Mouse (Mus musculus): ENCODE measurements around the gene Tectb. TPM values are rescaled to one million over a fixed set of nuclear protein-coding genes. Genes with fewer than 3 reads are reported as not detected.

Gene Tectb
- polyA plus RNA-seq, 1 experiment from 2014 or later, result 0.15 TPM

DNA sequence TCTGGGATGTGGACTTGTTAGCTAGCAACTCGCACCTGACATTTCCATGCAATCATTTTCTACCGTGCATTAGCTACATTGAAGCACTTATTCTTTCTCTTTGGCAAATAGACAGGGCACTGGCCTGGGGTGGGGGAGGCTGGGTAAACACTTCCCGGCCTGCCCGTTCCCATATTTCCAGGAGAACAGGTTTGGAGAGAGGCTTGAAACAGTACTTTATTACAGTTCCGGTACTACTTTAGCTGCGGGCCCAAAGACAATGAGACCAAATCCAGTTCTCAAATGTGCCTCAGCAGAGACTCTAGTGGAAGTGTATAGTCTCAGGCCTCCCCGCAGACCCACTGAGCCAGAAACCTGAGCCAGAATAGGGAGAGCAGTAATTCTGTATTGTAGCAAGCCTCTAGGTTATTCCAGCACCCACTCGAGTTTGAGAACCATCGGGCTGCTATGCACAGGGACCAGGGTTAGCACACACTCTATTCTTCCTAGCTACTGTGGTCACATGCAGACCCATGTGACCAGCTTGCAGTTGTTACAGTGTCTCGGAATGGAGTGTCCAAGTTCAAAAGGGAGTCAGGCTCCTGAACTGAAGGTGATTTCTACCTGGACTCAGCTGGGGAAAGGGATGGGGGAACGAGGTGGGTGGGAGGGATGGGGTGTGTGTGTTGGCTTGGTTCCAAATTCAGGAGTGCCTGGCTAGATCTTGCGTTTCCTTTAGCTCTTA lies 33.2 kb downstream of the Tectb start:
- Histone ChIP-seq H3K9me3 (no peaks in the 10 kb centered on the region), H3K4me1 (no peaks in the 10 kb centered on the region), H3K4me2 (replicated peaks) (no peak overlapping the region), H3K27me3 (no peaks in the 10 kb centered on the region), H3K27ac (no peak overlapping the region), H3K9ac (no peak overlapping the region), H3K36me3 (no peaks in the 10 kb centered on the region), H3K4me3 (no peak overlapping the region)
- ATAC-seq (ENCODE audit: insufficient number of reproducible peaks, insufficient read depth, low FRiP score, low TSS enrichment), result no peak
- WGBS, result 75% methylated on average over 12 of the region's 12 CpGs

GRCm38 (mm10) chr19:55216876-55217275 lies 36.3 kb downstream of the Tectb start:
- H3K4me3 ChIP-seq, result no peak overlapping the region
- no peak overlapping the region for H3K4me2 ChIP-seq (replicated peaks)
- ATAC-seq (ENCODE audit: insufficient number of reproducible peaks, insufficient read depth, low FRiP score, low TSS enrichment), result no peak
- H3K27me3 ChIP-seq, result no peaks in the 10 kb centered on the region
- no peak overlapping the region for H3K27ac ChIP-seq
- WGBS, result 83% methylated on average over 4 of the region's 4 CpGs
- no peaks in the 10 kb centered on the region for H3K36me3 ChIP-seq
- H3K9me3 ChIP-seq, result no peaks in the 10 kb centered on the region
- no peaks in the 10 kb centered on the region for H3K4me1 ChIP-seq
- H3K9ac ChIP-seq, result no peak overlapping the region

DNA sequence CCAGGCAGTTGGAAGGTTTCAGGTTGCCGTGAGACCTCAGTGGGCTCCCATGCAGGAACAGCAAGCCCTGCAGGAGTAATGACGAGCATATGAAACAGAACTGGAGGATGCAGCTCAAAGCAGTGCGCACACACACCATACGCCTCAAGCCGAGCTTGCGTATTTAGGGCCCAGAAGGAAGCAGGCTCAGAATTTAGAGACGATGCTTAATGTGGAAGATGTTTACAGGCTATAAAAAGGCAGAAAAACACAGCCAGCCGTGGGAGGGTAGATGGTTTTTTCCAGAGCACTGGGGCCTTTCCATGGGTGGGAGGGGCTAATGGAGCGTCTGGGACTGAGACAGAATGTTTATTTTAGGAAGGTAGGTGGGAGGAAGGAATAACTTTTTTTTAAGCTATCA lies 36.8 kb downstream of the Tectb start:
- Histone ChIP-seq H3K27me3 (no peaks in the 10 kb centered on the region), H3K9me3 (no peaks in the 10 kb centered on the region), H3K9ac (no peak overlapping the region), H3K36me3 (no peaks in the 10 kb centered on the region), H3K4me2 (replicated peaks) (no peak overlapping the region), H3K4me1 (no peaks in the 10 kb centered on the region), H3K27ac (no peak overlapping the region), H3K4me3 (no peak overlapping the region)
- WGBS, result 72% methylated on average over 9 of the region's 9 CpGs
- no peak for ATAC-seq (ENCODE audit: insufficient number of reproducible peaks, insufficient read depth, low FRiP score, low TSS enrichment)

- H3K4me3 ChIP-seq, result peak overlapping the region; percentile 27
- 2% methylated on average over 20 of the region's 20 CpGs for WGBS
- no peaks in the 10 kb centered on the region for H3K4me1 ChIP-seq
- H3K9ac ChIP-seq, result no peak overlapping the region; the same call in 1 of the 2 replicates
- peak overlapping the region; percentile 48 for H3K4me2 ChIP-seq (replicated peaks)
- ATAC-seq (ENCODE audit: insufficient number of reproducible peaks, insufficient read depth, low FRiP score, low TSS enrichment), result peak; percentile 49; the same call in 1 of the 2 replicates
- no peak overlapping the region for H3K27ac ChIP-seq
- no peaks in the 10 kb centered on the region for H3K9me3 ChIP-seq
- no peaks in the 10 kb centered on the region for H3K36me3 ChIP-seq
- no peaks in the 10 kb centered on the region for H3K27me3 ChIP-seq
Observed at GRCm38 (mm10) chr19:55218192-55218739, 37.7 kb downstream of the Tectb start.

GRCm38 (mm10) chr19:55218741-55219221 lies 38.2 kb downstream of the Tectb start:
- Histone ChIP-seq H3K4me1 (no peaks in the 10 kb centered on the region), H3K9ac (peak overlapping the region; percentile 27; the same call in 1 of the 2 replicates), H3K27me3 (no peaks in the 10 kb centered on the region), H3K4me2 (replicated peaks) (peak overlapping the region; percentile 48), H3K9me3 (no peaks in the 10 kb centered on the region), H3K36me3 (no peaks in the 10 kb centered on the region), H3K4me3 (peak overlapping the region; percentile 27), H3K27ac (no peak overlapping the region)
- 16% methylated on average over 12 of the region's 12 CpGs for WGBS
- no peak for ATAC-seq (ENCODE audit: insufficient number of reproducible peaks, insufficient read depth, low FRiP score, low TSS enrichment)

DNA sequence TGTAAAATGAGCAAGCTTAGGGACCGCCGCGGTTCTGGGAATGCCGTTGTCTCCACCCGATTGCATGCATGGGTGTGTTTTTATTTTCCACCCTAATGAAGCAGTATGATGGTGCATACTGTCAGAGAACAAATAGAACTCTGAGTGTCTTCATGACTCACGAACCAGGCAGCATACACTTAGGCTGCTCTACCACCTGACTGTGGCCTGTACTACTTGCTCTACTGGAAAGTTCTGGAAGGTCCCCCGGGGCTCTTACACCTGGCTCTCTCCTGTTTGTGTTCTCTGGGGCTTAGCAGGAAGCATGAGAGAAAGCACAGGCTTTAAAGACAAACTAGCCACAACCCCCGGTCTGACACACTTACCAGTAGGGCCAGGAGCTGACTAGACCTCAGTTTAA lies 38.8 kb downstream of the Tectb start:
- H3K4me3 ChIP-seq, result 0 out of 2 replicates have a peak overlapping the region, but pooled peaks have one; percentile 27
- H3K27me3 ChIP-seq, result no peaks in the 10 kb centered on the region
- 72% methylated on average over 8 of the region's 8 CpGs for whole genome bisulfite sequencing
- no peak for ATAC-seq (ENCODE audit: insufficient number of reproducible peaks, insufficient read depth, low FRiP score, low TSS enrichment)
- H3K9me3 ChIP-seq, result no peaks in the 10 kb centered on the region
- no peak overlapping the region; the same call in 1 of the 2 replicates for H3K4me2 ChIP-seq (replicated peaks)
- H3K36me3 ChIP-seq, result no peaks in the 10 kb centered on the region
- H3K4me1 ChIP-seq, result no peaks in the 10 kb centered on the region
- H3K9ac ChIP-seq, result no peak overlapping the region
- no peak overlapping the region for H3K27ac ChIP-seq

GRCm38 (mm10) chr19:55221208-55221607 lies 40.7 kb downstream of the Tectb start:
- Histone ChIP-seq H3K27ac (no peak overlapping the region), H3K4me3 (no peak overlapping the region), H3K36me3 (no peaks in the 10 kb centered on the region), H3K9me3 (no peaks in the 10 kb centered on the region), H3K9ac (no peak overlapping the region), H3K27me3 (no peaks in the 10 kb centered on the region), H3K4me2 (replicated peaks) (no peak overlapping the region), H3K4me1 (no peaks in the 10 kb centered on the region)
- no peak for ATAC-seq (ENCODE audit: insufficient number of reproducible peaks, insufficient read depth, low FRiP score, low TSS enrichment)
- 84% methylated on average over 6 of the region's 6 CpGs for WGBS

- Histone ChIP-seq H3K4me1 (no peaks in the 10 kb centered on the region), H3K36me3 (no peaks in the 10 kb centered on the region), H3K27me3 (no peaks in the 10 kb centered on the region), H3K9me3 (no peaks in the 10 kb centered on the region), H3K4me3 (no peak overlapping the region), H3K4me2 (replicated peaks) (no peak overlapping the region), H3K9ac (no peak overlapping the region), H3K27ac (no peak overlapping the region)
- no peak for ATAC-seq (ENCODE audit: insufficient number of reproducible peaks, insufficient read depth, low FRiP score, low TSS enrichment)
- WGBS, result 89% methylated on average over 9 of the region's 9 CpGs
Observed at GRCm38 (mm10) chr19:55222268-55222667, 41.7 kb downstream of the Tectb start.

DNA sequence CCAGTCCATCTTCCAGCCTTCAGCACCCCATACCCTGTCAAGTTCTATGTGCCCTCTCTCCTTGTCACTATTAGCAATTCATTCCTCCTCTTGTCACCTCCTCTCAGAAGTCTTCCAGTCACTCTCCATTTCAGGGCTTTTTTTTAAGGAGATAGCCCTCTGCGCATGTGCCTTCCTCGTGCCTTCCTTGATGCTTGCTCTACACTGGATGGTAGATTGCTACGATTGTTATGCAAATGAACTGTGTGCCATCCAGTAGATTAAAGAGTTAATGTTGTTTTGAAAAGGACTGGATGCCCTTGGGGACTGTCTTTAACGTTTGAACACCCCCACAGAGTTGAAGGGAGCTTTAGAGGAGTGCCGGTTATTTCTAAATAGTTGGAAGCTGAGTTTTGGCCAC lies 46.1 kb downstream of the Tectb start:
- 64% methylated on average over 5 of the region's 5 CpGs for WGBS
- no peaks in the 10 kb centered on the region for H3K27me3 ChIP-seq
- no peak overlapping the region for H3K4me3 ChIP-seq
- no peak for ATAC-seq (ENCODE audit: insufficient number of reproducible peaks, insufficient read depth, low FRiP score, low TSS enrichment)
- H3K36me3 ChIP-seq, result no peaks in the 10 kb centered on the region
- H3K9me3 ChIP-seq, result no peaks in the 10 kb centered on the region
- no peak overlapping the region for H3K4me2 ChIP-seq (replicated peaks)
- no peaks in the 10 kb centered on the region for H3K4me1 ChIP-seq
- H3K9ac ChIP-seq, result no peak overlapping the region
- no peak overlapping the region for H3K27ac ChIP-seq

GRCm38 (mm10) chr19:55227135-55227534 lies 46.6 kb downstream of the Tectb start:
- H3K36me3 ChIP-seq, result no peaks in the 10 kb centered on the region
- no peak overlapping the region for H3K9ac ChIP-seq
- H3K9me3 ChIP-seq, result no peaks in the 10 kb centered on the region
- H3K4me3 ChIP-seq, result no peak overlapping the region
- H3K27me3 ChIP-seq, result no peaks in the 10 kb centered on the region
- no peak for ATAC-seq (ENCODE audit: insufficient number of reproducible peaks, insufficient read depth, low FRiP score, low TSS enrichment)
- no peaks in the 10 kb centered on the region for H3K4me1 ChIP-seq
- 84% methylated on average over 7 of the region's 7 CpGs for WGBS
- no peak overlapping the region for H3K4me2 ChIP-seq (replicated peaks)
- H3K27ac ChIP-seq, result no peak overlapping the region

GRCm38 (mm10) chr19:55231081-55231480 lies 50.5 kb downstream of the Tectb start:
- Histone ChIP-seq H3K9ac (no peak overlapping the region), H3K4me2 (replicated peaks) (no peak overlapping the region), H3K4me1 (no peaks in the 10 kb centered on the region), H3K36me3 (no peaks in the 10 kb centered on the region), H3K9me3 (no peaks in the 10 kb centered on the region), H3K27ac (no peak overlapping the region), H3K27me3 (no peaks in the 10 kb centered on the region), H3K4me3 (no peak overlapping the region)
- no peak for ATAC-seq (ENCODE audit: insufficient number of reproducible peaks, insufficient read depth, low FRiP score, low TSS enrichment)
- WGBS, result 80% methylated on average over 10 of the region's 10 CpGs

DNA sequence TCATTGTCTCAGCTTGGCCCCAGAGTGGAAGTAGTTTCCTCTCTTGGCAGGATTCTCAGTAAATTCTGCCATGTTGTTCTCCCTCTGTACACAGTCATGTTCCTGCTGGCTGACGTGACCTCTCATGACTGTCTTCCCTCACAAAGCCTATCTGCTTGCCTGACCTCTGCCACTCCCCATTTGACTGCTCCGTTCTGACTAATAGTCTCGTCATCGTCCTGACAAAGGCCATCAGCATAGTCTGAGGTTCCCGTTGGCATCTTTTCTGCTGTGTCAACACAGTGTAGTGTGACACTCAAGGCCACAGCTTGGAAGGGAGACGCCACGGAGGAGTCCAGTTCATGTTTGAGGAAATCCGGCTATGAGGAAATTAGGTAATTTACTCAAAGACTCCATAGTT lies 51.6 kb downstream of the Tectb start:
- no peaks in the 10 kb centered on the region for H3K9me3 ChIP-seq
- H3K36me3 ChIP-seq, result no peaks in the 10 kb centered on the region
- WGBS, result 60% methylated on average over 8 of the region's 8 CpGs
- H3K4me1 ChIP-seq, result no peaks in the 10 kb centered on the region
- ATAC-seq (ENCODE audit: insufficient number of reproducible peaks, insufficient read depth, low FRiP score, low TSS enrichment), result no peak
- H3K9ac ChIP-seq, result no peak overlapping the region
- no peak overlapping the region for H3K4me3 ChIP-seq
- no peak overlapping the region for H3K4me2 ChIP-seq (replicated peaks)
- no peak overlapping the region for H3K27ac ChIP-seq
- no peaks in the 10 kb centered on the region for H3K27me3 ChIP-seq
